Mouse (Mus musculus) myocyte (in vitro differentiated cells): ENCODE results near the gene Tbc1d30. TPM values are rescaled to one million over a fixed set of nuclear protein-coding genes. Genes with fewer than 3 reads are reported as not detected.

Experiments
- H3K27me3 ChIP-seq: one replicate; pipeline ENCODE4 v1.6.1; 2011; ENCODE audit not compliant: control insufficient read depth, insufficient read depth, insufficient read length
- H3K36me3 ChIP-seq: one replicate; pipeline ENCODE4 v1.6.1; 2011; ENCODE audit not compliant: control insufficient read depth, insufficient read depth
- H3K4me2 ChIP-seq: one replicate; pipeline ENCODE4 v1.6.1; 2011; ENCODE audit warnings: low read depth, control low read depth
- H3K4me3 ChIP-seq: one replicate; pipeline ENCODE4 v1.5.1; 2011; ENCODE audit warnings: mild to moderate bottlenecking, control low read depth, moderate library complexity
- H3K79me2 ChIP-seq: one replicate; pipeline ENCODE4 v1.6.1; 2011; ENCODE audit not compliant: control insufficient read depth, insufficient read depth
- H3ac ChIP-seq: one replicate; pipeline ENCODE4 v1.6.1; 2011; ENCODE audit not compliant: control insufficient read depth, insufficient read length
- CEBPB ChIP-seq: IDR thresholded peaks from 2 replicates; pipeline ENCODE4 v1.6.1; 2011; ENCODE audit warnings: mild to moderate bottlenecking, moderate library complexity; ENCODE audit not compliant: poor library complexity, insufficient read depth, severe bottlenecking
- E2F4 ChIP-seq: IDR thresholded peaks from one replicate; pipeline ENCODE4 v1.6.1; 2011; ENCODE audit warnings: mild to moderate bottlenecking, control low read depth, moderate library complexity; ENCODE audit not compliant: insufficient read depth
- MAX ChIP-seq: IDR thresholded peaks from one replicate; pipeline ENCODE4 v1.6.1; 2011; ENCODE audit warnings: low read depth, mild to moderate bottlenecking, control low read depth
- MYOD1 ChIP-seq, 3 experiments: IDR thresholded peaks; one replicate each; pipeline ENCODE4 v1.6.1; 2011; ENCODE audit warnings: control low read depth in 2 of 3, low read depth in 2 of 3, mild to moderate bottlenecking in 2 of 3, moderate library complexity in 1 of 3; ENCODE audit not compliant: insufficient read length in 2 of 3, control insufficient read depth in 1 of 3
- MYOG ChIP-seq, 3 experiments: IDR thresholded peaks; one replicate each; pipeline ENCODE4 v1.6.1; 2011; ENCODE audit warnings: control low read depth in 2 of 3, low read depth in 2 of 3, mild to moderate bottlenecking in 2 of 3; ENCODE audit not compliant: insufficient read length in 2 of 3, control insufficient read depth in 1 of 3, insufficient read depth in 1 of 3
- POLR2A ChIP-seq: IDR thresholded peaks from one replicate; pipeline ENCODE4 v1.6.1; 2011; ENCODE audit warnings: low read depth, mild to moderate bottlenecking, control low read depth, moderate library complexity; ENCODE audit not compliant: insufficient read length
- POLR2AphosphoS2 ChIP-seq: IDR thresholded peaks from one replicate; pipeline ENCODE4 v1.6.1; 2011; ENCODE audit warnings: low read depth, control low read depth; ENCODE audit not compliant: insufficient read length
- REST ChIP-seq: IDR thresholded peaks from one replicate; pipeline ENCODE4 v1.6.1; 2011; ENCODE audit warnings: mild to moderate bottlenecking, control low read depth, moderate library complexity; ENCODE audit not compliant: insufficient read depth, insufficient read length
- SRF ChIP-seq: IDR thresholded peaks from one replicate; pipeline ENCODE4 v1.6.1; 2011; ENCODE audit warnings: low read depth; ENCODE audit not compliant: control insufficient read depth, insufficient read length
- TCF12 ChIP-seq: IDR thresholded peaks from one replicate; pipeline ENCODE4 v1.6.1; 2011; ENCODE audit warnings: mild to moderate bottlenecking, control low read depth; ENCODE audit not compliant: poor library complexity, insufficient read depth, severe bottlenecking
- TCF3 ChIP-seq: IDR thresholded peaks from one replicate; pipeline ENCODE4 v1.6.1; 2011; ENCODE audit warnings: low read depth, control low read depth; ENCODE audit not compliant: insufficient read length
- USF1 ChIP-seq: IDR thresholded peaks from one replicate; pipeline ENCODE4 v1.6.1; 2011; ENCODE audit warnings: low read depth, mild to moderate bottlenecking, control low read depth, moderate library complexity
- polyA plus RNA-seq: library from polyadenylated mRNA; unstranded; fragments of >200 nt; fragmentation: generic; extraction: Trizol; gene quantifications from one replicate; pipeline ENCODE4 v1.2.1, GENCODE M21; 2012; ENCODE audit warnings: missing spikeins

The Tbc1d30 gene
- polyA plus RNA-seq, 1 experiment = not detected

GRCm38 (mm10) chr10:121391901-121392300 is 40.8 kb upstream of the Tbc1d30 start:
- no peaks in the 10 kb centered on the region for H3K79me2 ChIP-seq
- peaks cover 19% of the 10 kb centered on the region for H3K36me3 ChIP-seq
- no peak overlapping the region for H3K4me3 ChIP-seq
- H3ac ChIP-seq = no peak overlapping the region
- H3K4me2 ChIP-seq = no peak overlapping the region
- H3K27me3 ChIP-seq = no peaks in the 10 kb centered on the region
- TF ChIP-seq MYOD1 (IDR thresholded peaks at IDR 0.05; ENCODE audit: control insufficient read depth in 1 of 3, insufficient read length in 2 of 3, low read depth in 2 of 3) (no peak), POLR2A (no peak), TCF12 (no peak), REST (no peak), SRF (no peak), MYOG (IDR thresholded peaks at IDR 0.05; ENCODE audit: control insufficient read depth in 1 of 3, insufficient read depth in 1 of 3, insufficient read length in 2 of 3, low read depth in 2 of 3) (no peak), E2F4 (no peak), USF1 (no peak), TCF3 (no peak), POLR2AphosphoS2 (no peak), CEBPB (no peak), MAX (no peak)

- Histone ChIP-seq H3ac (no peak overlapping the region), H3K4me2 (no peak overlapping the region), H3K36me3 (peaks cover 19% of the 10 kb centered on the region), H3K4me3 (no peak overlapping the region), H3K79me2 (no peaks in the 10 kb centered on the region), H3K27me3 (no peaks in the 10 kb centered on the region)
- no peak for TF ChIP-seq TCF12
- no peak for TF ChIP-seq MYOG (IDR thresholded peaks at IDR 0.05; ENCODE audit: control insufficient read depth in 1 of 3, insufficient read depth in 1 of 3, insufficient read length in 2 of 3, low read depth in 2 of 3)
- no peak for TF ChIP-seq MAX
- TF ChIP-seq REST = no peak
- no peak for TF ChIP-seq E2F4
- no peak for TF ChIP-seq TCF3
- no peak for TF ChIP-seq POLR2A
- no peak for TF ChIP-seq POLR2AphosphoS2
- TF ChIP-seq MYOD1 (IDR thresholded peaks at IDR 0.05; ENCODE audit: control insufficient read depth in 1 of 3, insufficient read length in 2 of 3, low read depth in 2 of 3) = no peak
- no peak for TF ChIP-seq USF1
- TF ChIP-seq SRF = no peak
- TF ChIP-seq CEBPB = no peak
Observed at GRCm38 (mm10) chr10:121390602-121391001, 39.5 kb upstream of the Tbc1d30 start.

GRCm38 (mm10) chr10:121386347-121386746 is 35.3 kb upstream of the Tbc1d30 start:
- H3K4me2 ChIP-seq = no peak overlapping the region
- peaks cover 12% of the 10 kb centered on the region for H3K36me3 ChIP-seq
- TF ChIP-seq E2F4 = no peak
- TF ChIP-seq POLR2A = no peak
- no peak for TF ChIP-seq POLR2AphosphoS2
- TF ChIP-seq TCF12 = peak; percentile 14
- no peak for TF ChIP-seq MAX
- peak; percentile 25 to 88 (median 53) for TF ChIP-seq MYOD1 (IDR thresholded peaks at IDR 0.05; ENCODE audit: control insufficient read depth in 1 of 3, insufficient read length in 2 of 3, low read depth in 2 of 3)
- peak; percentile 46 to 89 (median 75) for TF ChIP-seq MYOG (IDR thresholded peaks at IDR 0.05; ENCODE audit: control insufficient read depth in 1 of 3, insufficient read depth in 1 of 3, insufficient read length in 2 of 3, low read depth in 2 of 3)
- H3ac ChIP-seq = no peak overlapping the region
- H3K4me3 ChIP-seq = no peak overlapping the region
- H3K27me3 ChIP-seq = no peaks in the 10 kb centered on the region
- no peaks in the 10 kb centered on the region for H3K79me2 ChIP-seq

GRCm38 (mm10) chr10:121385695-121386094 is 34.6 kb upstream of the Tbc1d30 start:
- Histone ChIP-seq H3K27me3 (no peaks in the 10 kb centered on the region), H3K79me2 (no peaks in the 10 kb centered on the region), H3K4me2 (peak overlapping the region; percentile 38), H3K36me3 (peaks cover 14% of the 10 kb centered on the region), H3ac (no peak overlapping the region), H3K4me3 (no peak overlapping the region)
- TF ChIP-seq POLR2A (no peak), SRF (no peak), MYOD1 (IDR thresholded peaks at IDR 0.05; ENCODE audit: control insufficient read depth in 1 of 3, insufficient read length in 2 of 3, low read depth in 2 of 3) (no peak), USF1 (no peak), E2F4 (no peak), TCF3 (no peak), TCF12 (no peak), CEBPB (no peak), POLR2AphosphoS2 (no peak), MAX (no peak)

- no peak for TF ChIP-seq MYOD1 (IDR thresholded peaks at IDR 0.05; ENCODE audit: control insufficient read depth in 1 of 3, insufficient read length in 2 of 3, low read depth in 2 of 3)
- no peak for TF ChIP-seq REST
- no peak for TF ChIP-seq POLR2A
- no peak for TF ChIP-seq POLR2AphosphoS2
- TF ChIP-seq MAX = no peak
- no peaks in the 10 kb centered on the region for H3K79me2 ChIP-seq
Observed at GRCm38 (mm10) chr10:121384710-121385109, 33.6 kb upstream of the Tbc1d30 start.

More at GRCm38 (mm10) chr10:121384710-121385109, 33.6 kb upstream of the Tbc1d30 start:
- Histone ChIP-seq H3ac (no peak overlapping the region), H3K27me3 (no peaks in the 10 kb centered on the region), H3K36me3 (peaks cover 22% of the 10 kb centered on the region), H3K4me3 (no peak overlapping the region), H3K4me2 (no peak overlapping the region)
